Mouse (Mus musculus) liver, embryonic 14.5 days (tissue): ENCODE measurements around the gene Il17rb. TPM values are rescaled to one million over a fixed set of nuclear protein-coding genes. Genes with fewer than 3 reads are reported as not detected.
A peak's percentile ranks its signal among the peaks of the same experiment; 100 is the strongest.

Experiments
- ATAC-seq: fragments of 200-750 bp; cut with Nextera tagmentation; 2 replicates; pipeline ENCODE4 v1.8.0; 2017; ENCODE audit warnings: moderate number of reproducible peaks, mild to moderate bottlenecking, moderate library complexity; ENCODE audit not compliant: insufficient read depth
- DNase-seq, 3 experiments: peaks; one replicate each; pipeline ENCODE4 v3.0.0-alpha.2; 2012 to 2013; ENCODE audit warnings: low read depth in 3 of 3, low spot score in 3 of 3
- H3K27ac ChIP-seq: fragments of 300-500 bp; sonication (generic); 2 replicates; pipeline ENCODE4 v1.5.1; 2014; ENCODE audit warnings: moderate library complexity, mild to moderate bottlenecking, control low read depth, inconsistent platforms
- H3K27me3 ChIP-seq: fragments of 300-500 bp; sonication (generic); 2 replicates; pipeline ENCODE4 v1.6.1; 2014; ENCODE audit warnings: mild to moderate bottlenecking, low read length, moderate library complexity; ENCODE audit not compliant: control insufficient read depth, insufficient read depth
- H3K36me3 ChIP-seq: fragments of 300-500 bp; sonication (generic); replicated peaks from 2 replicates; pipeline ENCODE4 v1.6.1; 2014; ENCODE audit warnings: low read depth; ENCODE audit not compliant: control insufficient read depth, insufficient read depth
- H3K4me1 ChIP-seq, 2 experiments: fragments of 200-500 bp in 1 of 2; fragments of 300-500 bp in 1 of 2; sonication (generic) in 1 of 2; replicated peaks; 2 replicates each; pipeline ENCODE4 v1.6.1; 2012 to 2014; ENCODE audit warnings: antibody characterized with exemption in 1 of 2, inconsistent platforms in 1 of 2, low read length in 1 of 2; ENCODE audit not compliant: control insufficient read depth in 2 of 2, insufficient read depth in 2 of 2
- H3K4me2 ChIP-seq: fragments of 300-500 bp; sonication (generic); 2 replicates; pipeline ENCODE4 v1.6.1; 2014; ENCODE audit warnings: low read depth, mild to moderate bottlenecking, control low read depth, moderate library complexity
- H3K4me3 ChIP-seq, 2 experiments: fragments of 200-500 bp in 1 of 2; fragments of 300-500 bp in 1 of 2; sonication (generic) in 1 of 2; 2 replicates each; pipeline ENCODE4 v1.5.1; 2012 to 2014; ENCODE audit warnings: low read depth in 2 of 2, low read length in 2 of 2, mild to moderate bottlenecking in 2 of 2, control low read depth in 1 of 2, inconsistent platforms in 1 of 2, moderate library complexity in 1 of 2; ENCODE audit not compliant: insufficient read depth in 1 of 2
- H3K9ac ChIP-seq: fragments of 300-500 bp; sonication (generic); replicated peaks from 2 replicates; pipeline ENCODE4 v1.6.1; 2014; ENCODE audit warnings: mild to moderate bottlenecking, control low read depth, moderate library complexity
- H3K9me3 ChIP-seq: fragments of 300-500 bp; sonication (generic); 2 replicates; pipeline ENCODE4 v1.6.1; 2016; ENCODE audit warnings: low read length, mixed read lengths; ENCODE audit not compliant: control insufficient read depth
- CTCF ChIP-seq: IDR thresholded peaks from 2 replicates; pipeline ENCODE4 v1.5.1; 2016; ENCODE audit warnings: antibody characterized with exemption, low read depth, control low read depth
- EP300 ChIP-seq: IDR thresholded peaks from 2 replicates; pipeline ENCODE4 v1.6.1; 2016; ENCODE audit warnings: antibody characterized with exemption, low read depth
- WGBS: fragments of 180-500 bp; shearing (Covaris S2); extraction: QIAGEN DNeasy Blood & Tissue Kit; methylation state at CpG from one replicate; pipeline ENCODE4 v1.1.7; 2014; ENCODE audit not compliant: insufficient replicate concordance; 5-methylcytosine and 5-hydroxymethylcytosine counted together
- polyA plus RNA-seq, 2 experiments: library from polyadenylated mRNA; depleted of rRNA in 1 of 2; stranded (reverse) in 1 of 2; unstranded in 1 of 2; fragments of >200 nt; fragmentation: Nextera tagmentation in 1 of 2; extraction: Ambion mirVana in 1 of 2; gene quantifications; 2 replicates each; pipeline versions ENCODE4 v1.2.1 to v1.2.3; 2012 to 2014

Il17rb gene
- polyA plus RNA-seq, 2 experiments: 1.3 to 1.8 TPM

- no peaks in the 10 kb centered on the region for H3K4me1 ChIP-seq
- TF ChIP-seq CTCF (no peak), EP300 (no peak)
- H3K9ac ChIP-seq: no peak overlapping the region
- H3K36me3 ChIP-seq: no peaks in the 10 kb centered on the region
- no peak overlapping the region for H3K4me3 ChIP-seq
- no peak for DNase-seq
- H3K9me3 ChIP-seq: no peaks in the 10 kb centered on the region
- no peaks in the 10 kb centered on the region for H3K27me3 ChIP-seq
- 48% methylated on average over 4 of the region's 4 CpGs for WGBS
- no peak overlapping the region for H3K4me2 ChIP-seq
- no peak overlapping the region for H3K27ac ChIP-seq
- ATAC-seq: no peak
Measured at GRCm38 (mm10) chr14:30039413-30039812, 30.7 kb upstream of the Il17rb start.

DNA sequence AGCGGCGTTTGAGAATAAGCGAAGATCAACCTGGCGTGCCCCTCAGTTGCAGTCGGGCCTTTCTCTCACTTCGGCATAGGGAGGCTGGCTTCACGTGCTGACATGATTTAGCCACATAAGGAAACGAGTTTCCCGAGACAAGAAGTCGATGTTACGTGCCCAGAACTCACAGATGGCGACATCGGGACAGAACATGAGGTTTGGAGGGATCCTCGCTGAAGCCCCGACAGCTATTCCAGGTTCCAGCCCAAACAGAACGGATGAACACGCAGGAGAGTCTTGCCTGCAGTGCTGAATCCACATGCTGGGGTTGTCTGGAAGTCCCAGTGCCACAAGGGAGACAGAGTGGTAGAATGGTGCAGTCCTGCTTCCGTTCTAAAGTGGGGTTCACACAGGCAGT, 29.7 kb upstream of the Il17rb start:
- Histone ChIP-seq H3K4me3 (no peak overlapping the region), H3K27me3 (no peaks in the 10 kb centered on the region), H3K36me3 (no peaks in the 10 kb centered on the region), H3K9ac (no peak overlapping the region), H3K27ac (no peak overlapping the region), H3K4me1 (no peaks in the 10 kb centered on the region), H3K4me2 (no peak overlapping the region), H3K9me3 (no peaks in the 10 kb centered on the region)
- WGBS: 73% methylated on average over 18 of the region's 18 CpGs
- TF ChIP-seq EP300: no peak
- TF ChIP-seq CTCF: no peak
- no peak for ATAC-seq
- DNase-seq: no peak

DNA sequence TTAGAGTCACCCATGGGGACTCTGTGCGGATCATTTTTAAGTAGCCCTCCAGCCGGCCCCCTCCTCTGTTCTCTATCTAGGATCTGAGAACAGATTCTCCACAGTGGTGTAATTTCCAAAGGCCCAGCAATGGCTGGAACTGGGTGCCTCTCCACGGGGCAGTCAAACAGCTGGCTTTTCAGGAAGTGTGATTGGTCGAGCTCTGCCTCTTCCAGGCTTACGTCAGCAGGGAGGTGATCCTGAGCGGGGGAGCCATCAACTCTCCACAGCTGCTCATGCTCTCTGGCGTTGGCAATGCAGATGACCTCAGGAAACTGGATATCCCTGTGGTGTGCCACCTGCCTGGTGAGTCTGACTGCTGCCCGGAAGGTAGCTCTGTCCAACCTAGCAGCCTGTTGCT, 24.7 kb upstream of the Il17rb start:
- no peaks in the 10 kb centered on the region for H3K27me3 ChIP-seq
- TF ChIP-seq EP300 (no peak), CTCF (no peak)
- no peak overlapping the region for H3K27ac ChIP-seq
- no peaks in the 10 kb centered on the region for H3K4me1 ChIP-seq
- H3K9ac ChIP-seq: no peak overlapping the region
- no peak overlapping the region for H3K4me2 ChIP-seq
- DNase-seq (no peak), ATAC-seq (no peak)
- WGBS: 45% methylated on average over 8 of the region's 8 CpGs
- no peaks in the 10 kb centered on the region for H3K9me3 ChIP-seq
- no peak overlapping the region for H3K4me3 ChIP-seq
- no peaks in the 10 kb centered on the region for H3K36me3 ChIP-seq

DNA sequence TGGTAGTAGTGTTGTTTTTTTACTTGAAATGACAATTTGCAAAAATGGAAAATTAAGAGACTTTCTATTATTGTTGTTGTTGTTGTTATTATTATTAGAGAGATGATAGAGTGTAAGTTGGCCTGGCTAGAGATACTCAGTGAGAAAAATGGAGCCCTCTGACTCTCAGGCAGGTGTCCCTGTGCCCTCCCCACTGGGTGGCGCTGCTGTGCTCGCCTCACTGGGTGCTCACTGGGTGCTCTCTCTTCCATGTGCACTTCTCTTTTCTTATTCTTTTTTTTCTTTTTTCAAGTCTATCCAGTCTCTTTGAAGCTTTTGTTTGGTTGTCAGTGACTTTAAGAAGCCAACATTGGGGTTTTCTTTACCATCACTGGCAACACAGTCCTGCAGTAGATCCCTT, 18.7 kb upstream of the Il17rb start:
- TF ChIP-seq CTCF: peak; percentile 72
- no peak for TF ChIP-seq EP300
- no peaks in the 10 kb centered on the region for H3K9me3 ChIP-seq
- H3K4me1 ChIP-seq: no peaks in the 10 kb centered on the region
- no peak overlapping the region for H3K4me2 ChIP-seq
- H3K4me3 ChIP-seq: no peak overlapping the region
- ATAC-seq: no peak
- H3K27ac ChIP-seq: no peak overlapping the region
- no peak for DNase-seq
- H3K9ac ChIP-seq: no peak overlapping the region
- WGBS: 26% methylated on average over 2 of the region's 2 CpGs
- no peaks in the 10 kb centered on the region for H3K36me3 ChIP-seq
- H3K27me3 ChIP-seq: no peaks in the 10 kb centered on the region

DNA sequence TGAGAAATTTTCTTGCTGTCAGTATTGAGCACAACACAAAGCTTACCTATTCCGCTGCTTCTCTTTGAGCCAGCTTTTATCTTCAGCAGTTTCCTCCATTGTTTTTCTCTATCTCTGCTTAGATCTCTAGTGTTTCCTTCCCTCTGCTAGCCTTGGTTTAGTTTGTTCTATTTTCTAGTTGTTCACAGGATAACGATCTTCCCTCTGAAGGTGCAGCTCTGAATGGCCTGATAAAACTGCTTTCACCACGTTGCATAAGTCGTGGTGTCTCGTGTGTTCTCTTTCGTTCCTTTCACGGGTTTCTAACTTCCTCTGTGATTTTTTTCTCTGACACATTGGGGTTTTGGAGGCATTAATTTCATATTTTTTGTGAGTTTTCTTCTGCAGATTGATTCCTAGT, 15.7 kb upstream of the Il17rb start:
- Histone ChIP-seq H3K9ac (no peak overlapping the region), H3K27me3 (no peaks in the 10 kb centered on the region), H3K4me2 (no peak overlapping the region), H3K36me3 (no peaks in the 10 kb centered on the region), H3K9me3 (no peaks in the 10 kb centered on the region), H3K27ac (no peak overlapping the region), H3K4me1 (no peaks in the 10 kb centered on the region), H3K4me3 (no peak overlapping the region)
- TF ChIP-seq CTCF: no peak
- TF ChIP-seq EP300: no peak
- WGBS: 7% methylated on average over 7 of the region's 7 CpGs
- no peak for DNase-seq
- no peak for ATAC-seq
